Mouse (Mus musculus) frontal cortex, postnatal 36 days (tissue): ENCODE results near the gene Ccm2l.

Experiments used
- DNase-seq, 2 experiments: peaks; one replicate each; pipeline ENCODE4 v3.0.0; 2022; ENCODE audit warnings: low spot score in 2 of 2

Ccm2l gene

GRCm38 (mm10) chr2:153065747-153066508, at the start of gene Ccm2l:
Gene Ccm2l (plus strand): TSS chr2:153065955.
- no peak for DNase-seq

- no peak for DNase-seq
Measured at GRCm38 (mm10) chr2:153016786-153017185, 49.0 kb upstream of the Ccm2l start.

- no peak for DNase-seq
Measured at GRCm38 (mm10) chr2:153019355-153019754, 46.4 kb upstream of the Ccm2l start.

GRCm38 (mm10) chr2:153021163-153021562, 44.6 kb upstream of the Ccm2l start:
- no peak for DNase-seq

GRCm38 (mm10) chr2:153022855-153023254, 42.9 kb upstream of the Ccm2l start:
- peak in 1 of 2 experiments; percentile 52 for DNase-seq

GRCm38 (mm10) chr2:153026052-153026451, 39.7 kb upstream of the Ccm2l start:
- DNase-seq, result no peak

GRCm38 (mm10) chr2:153027501-153027900, 38.3 kb upstream of the Ccm2l start:
- no peak for DNase-seq

- DNase-seq, result no peak
Measured at GRCm38 (mm10) chr2:153030422-153030821, 35.3 kb upstream of the Ccm2l start.

GRCm38 (mm10) chr2:153031126-153032082, 34.4 kb upstream of the Ccm2l start, which contains the start of gene Xkr7:
Gene Xkr7 (plus strand): TSS chr2:153031852.
- no peak for DNase-seq

GRCm38 (mm10) chr2:153032083-153032842, 33.5 kb upstream of the Ccm2l start:
- no peak for DNase-seq

- no peak for DNase-seq
Measured at GRCm38 (mm10) chr2:153032973-153033372, 32.8 kb upstream of the Ccm2l start.

- DNase-seq, result no peak
Measured at GRCm38 (mm10) chr2:153033545-153034230, 32.1 kb upstream of the Ccm2l start.

- no peak for DNase-seq
Measured at GRCm38 (mm10) chr2:153036690-153037089, 29.1 kb upstream of the Ccm2l start.

- no peak for DNase-seq
Measured at GRCm38 (mm10) chr2:153043886-153044285, 21.9 kb upstream of the Ccm2l start.

- DNase-seq, result peak; percentile 74 to 76
Measured at GRCm38 (mm10) chr2:153045884-153046299, 19.9 kb upstream of the Ccm2l start.

GRCm38 (mm10) chr2:153047828-153048465, 17.8 kb upstream of the Ccm2l start:
- peak; percentile 61 to 65 for DNase-seq

GRCm38 (mm10) chr2:153049288-153049996, 16.3 kb upstream of the Ccm2l start:
- peak; percentile 59 to 72 for DNase-seq

- no peak for DNase-seq
Measured at GRCm38 (mm10) chr2:153049997-153050358, 15.8 kb upstream of the Ccm2l start.

- no peak for DNase-seq
Measured at GRCm38 (mm10) chr2:153051095-153051494, 14.7 kb upstream of the Ccm2l start.

- no peak for DNase-seq
Measured at GRCm38 (mm10) chr2:153051537-153051936, 14.2 kb upstream of the Ccm2l start.
